Mouse (Mus musculus) liver, embryonic 14.5 days (tissue): ENCODE results near the gene Gm10309.
"Not testable (repeated sequence)": the region's sequence is repeated elsewhere in the genome, so short reads cannot be mapped to it uniquely, and the experiment has no call there.

ENCODE experiments used
- CTCF ChIP-seq: IDR thresholded peaks from 2 replicates; pipeline ENCODE4 v1.5.1; 2016; ENCODE audit warnings: antibody characterized with exemption, low read depth, control low read depth
- EP300 ChIP-seq: IDR thresholded peaks from 2 replicates; pipeline ENCODE4 v1.6.1; 2016; ENCODE audit warnings: antibody characterized with exemption, low read depth

GRCm38 (mm10) chr17:86477401-86477800 lies 27.6 kb downstream of the Gm10309 start:
- TF ChIP-seq CTCF, EP300: not testable (repeated sequence)
